Mouse (Mus musculus): ENCODE results near the gene Ifit2. TPM values are rescaled to one million over a fixed set of nuclear protein-coding genes. Genes with fewer than 3 reads are reported as not detected.
A peak's percentile ranks its signal among the peaks of the same experiment; 100 is the strongest.

The Ifit2 gene
- total and polyA plus RNA-seq, 3 experiments, result 0.69 to 2.7 TPM; not detected in 1

GRCm38 (mm10) chr19:34562556-34562955 lies 12.1 kb downstream of the Ifit2 start (continued):
- 0 out of 2 replicates have a peak, but pooled peaks have one; percentile 57 for TF ChIP-seq HCFC1 (IDR thresholded peaks at IDR 0.05; ENCODE audit: low read depth, low read length)
- TF ChIP-seq POLR2A (IDR thresholded peaks at IDR 0.05; ENCODE audit: control insufficient read depth in 1 of 2, insufficient read depth in 1 of 2, low read depth in 1 of 2, low read length in 2 of 2, poor library complexity in 1 of 2), result no peak

GRCm38 (mm10) chr19:34566178-34566784 lies 15.8 kb downstream of the Ifit2 start:
- no peak overlapping the region for H3K9ac ChIP-seq (ENCODE audit: control insufficient read depth, low read depth, low read length, poor library complexity, severe bottlenecking)
- no peak for TF ChIP-seq ZC3H11A (IDR thresholded peaks at IDR 0.05; ENCODE audit: low read depth, low read length)
- no peak for TF ChIP-seq CTCF (IDR thresholded peaks at IDR 0.05 in 2 of 3, conservative IDR thresholded peaks at IDR 0.05 in 1 of 3; ENCODE audit: control insufficient read depth in 1 of 3, insufficient read depth in 1 of 3, low read depth in 2 of 3, low read length in 3 of 3, poor library complexity in 1 of 3, severe bottlenecking in 1 of 3)
- TF ChIP-seq JUND (IDR thresholded peaks at IDR 0.05; ENCODE audit: low read depth, low read length), result no peak
- TF ChIP-seq MXI1 (IDR thresholded peaks at IDR 0.05; ENCODE audit: low read depth, low read length), result no peak
- no peak for TF ChIP-seq RAD21 (IDR thresholded peaks at IDR 0.05; ENCODE audit: low read depth, low read length)
- no peak for TF ChIP-seq ZNF384 (IDR thresholded peaks at IDR 0.05; ENCODE audit: low read depth, low read length)
- no peak for TF ChIP-seq SIN3A (IDR thresholded peaks at IDR 0.05; ENCODE audit: low read length)
- TF ChIP-seq POLR2AphosphoS5 (IDR thresholded peaks at IDR 0.05; ENCODE audit: borderline replicate concordance, low read depth, low read length), result no peak
- TF ChIP-seq POLR2AphosphoS2 (IDR thresholded peaks at IDR 0.05; ENCODE audit: low read length), result no peak
- TF ChIP-seq ETS1 (IDR thresholded peaks at IDR 0.05; ENCODE audit: low read depth, low read length), result no peak
- no peak for TF ChIP-seq POLR2A (IDR thresholded peaks at IDR 0.05; ENCODE audit: control insufficient read depth in 1 of 2, insufficient read depth in 1 of 2, low read depth in 1 of 2, low read length in 2 of 2, poor library complexity in 1 of 2)
- TF ChIP-seq UBTF (IDR thresholded peaks at IDR 0.05; ENCODE audit: borderline replicate concordance, insufficient read depth, low read depth, low read length), result no peak
- no peak for TF ChIP-seq GATA1 (IDR thresholded peaks at IDR 0.05; ENCODE audit: low read depth, low read length)
- TF ChIP-seq MAFK (IDR thresholded peaks at IDR 0.05; ENCODE audit: borderline replicate concordance, low read depth, low read length), result no peak
- TF ChIP-seq SMC3 (IDR thresholded peaks at IDR 0.05; ENCODE audit: low read depth, low read length), result no peak
- no peak for TF ChIP-seq HCFC1 (IDR thresholded peaks at IDR 0.05; ENCODE audit: low read depth, low read length)
- no peak for TF ChIP-seq MYB (IDR thresholded peaks at IDR 0.05; ENCODE audit: low read depth, low read length)
- H3K79me2 ChIP-seq (ENCODE audit: control insufficient read depth, insufficient read depth, low read length, poor library complexity), result no peaks in the 10 kb centered on the region
- H3K27me3 ChIP-seq (ENCODE audit: control insufficient read depth in 1 of 2, insufficient read depth in 2 of 2, low read length in 2 of 2), result peaks cover 0 to 1% of the 10 kb centered on the region in 2 experiments; a peak in 1 of 4 replicates
- H3K36me3 ChIP-seq (ENCODE audit: control insufficient read depth in 1 of 2, insufficient read depth in 2 of 2, low read length in 2 of 2), result peaks cover 0 to 17% of the 10 kb centered on the region in 2 experiments; a peak in 2 of 4 replicates
- DNase-seq (ENCODE audit: low read depth, low spot score), result no peak
- H3K4me1 ChIP-seq (ENCODE audit: control insufficient read depth in 1 of 2, insufficient read depth in 2 of 2, low read length in 2 of 2), result peaks cover 0 to 10% of the 10 kb centered on the region in 2 experiments; a peak in 2 of 4 replicates
- no peaks in the 10 kb centered on the region for H3K9me3 ChIP-seq (replicated peaks; ENCODE audit: insufficient read depth, low read length)
- no peak overlapping the region for H3K4me3 ChIP-seq (ENCODE audit: control insufficient read depth in 1 of 2, insufficient read depth in 1 of 2, low read depth in 2 of 2, low read length in 2 of 2)
- H3K27ac ChIP-seq (ENCODE audit: control insufficient read depth, low read depth, low read length), result no peak overlapping the region

Measured in MEL (cell line).